Mouse (Mus musculus) liver, embryonic 16.5 days (tissue): ENCODE measurements at regions not wholly inside any gene's neighbourhood (a gene's known extent, or its start where the extent isn't known, plus 50 kb on each side); places are given as distances from the start of the nearest gene placed in this dataset.

Experiments
- ATAC-seq: fragments of 200-750 bp; cut with Nextera tagmentation; 2 replicates; pipeline ENCODE4 v1.8.0; 2017; ENCODE audit warnings: low read depth, mild to moderate bottlenecking, moderate number of reproducible peaks, moderate library complexity
- H3K27ac ChIP-seq: fragments of 300-500 bp; sonication (generic); 2 replicates; pipeline ENCODE4 v1.5.1; 2014; ENCODE audit warnings: mild to moderate bottlenecking, low read length
- H3K27me3 ChIP-seq: fragments of 300-500 bp; sonication (generic); 2 replicates; pipeline ENCODE4 v1.6.1; 2014; ENCODE audit warnings: low read depth, low read length, mixed read lengths; ENCODE audit not compliant: control insufficient read depth, insufficient read depth
- H3K36me3 ChIP-seq: fragments of 300-500 bp; sonication (generic); 2 replicates; pipeline ENCODE4 v1.6.1; 2014; ENCODE audit warnings: mild to moderate bottlenecking; ENCODE audit not compliant: control insufficient read depth, insufficient read depth
- H3K4me1 ChIP-seq: fragments of 300-500 bp; sonication (generic); 2 replicates; pipeline ENCODE4 v1.6.1; 2014; ENCODE audit warnings: low read depth, low read length, mixed read lengths; ENCODE audit not compliant: control insufficient read depth
- H3K4me2 ChIP-seq: fragments of 300-500 bp; sonication (generic); 2 replicates; pipeline ENCODE4 v1.6.1; 2014; ENCODE audit warnings: low read depth, low read length, mixed read lengths
- H3K4me3 ChIP-seq: fragments of 300-500 bp; sonication (generic); 2 replicates; pipeline ENCODE4 v1.5.1; 2014; ENCODE audit warnings: low read depth, mild to moderate bottlenecking, low read length
- H3K9ac ChIP-seq: fragments of 300-500 bp; sonication (generic); 2 replicates; pipeline ENCODE4 v1.6.1; 2014; ENCODE audit warnings: low read depth, low read length
- H3K9me3 ChIP-seq: fragments of 300-500 bp; sonication (generic); replicated peaks from 2 replicates; pipeline ENCODE4 v1.6.1; 2016; ENCODE audit warnings: low read length; ENCODE audit not compliant: control insufficient read depth
- WGBS: fragments of 180-500 bp; shearing (Covaris S2); extraction: QIAGEN DNeasy Blood & Tissue Kit; methylation state at CpG from one replicate; pipeline ENCODE4 v1.1.7; 2014; ENCODE audit not compliant: insufficient replicate concordance; 5-methylcytosine and 5-hydroxymethylcytosine counted together

GRCm38 (mm10) chr9:41849628-41850326, 274.3 kb downstream of the Sorl1 start:
- WGBS = 49% methylated on average over 4 of the region's 4 CpGs

DNA sequence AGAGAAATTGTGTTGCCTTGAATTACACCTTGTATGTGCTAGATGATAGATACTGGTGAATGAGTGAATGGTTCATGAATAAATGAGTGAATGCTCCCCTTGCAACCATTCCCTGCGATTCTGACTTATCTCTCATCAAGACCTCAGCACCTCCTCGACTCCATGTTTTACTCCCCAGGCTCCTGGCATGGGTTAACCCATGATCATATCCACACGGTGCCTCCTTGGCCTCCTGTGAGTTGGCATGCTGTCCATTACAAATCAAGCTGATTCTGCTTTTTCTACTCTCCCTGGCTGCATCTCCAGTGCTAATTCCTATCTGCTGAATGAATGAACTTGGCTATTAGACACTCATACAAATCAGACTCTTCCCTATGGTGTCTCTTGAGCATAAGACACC, 279.5 kb downstream of the Sorl1 start:
- Histone ChIP-seq H3K27ac (no peak overlapping the region), H3K4me3 (no peak overlapping the region), H3K27me3 (no peaks in the 10 kb centered on the region), H3K9ac (no peak overlapping the region), H3K4me1 (no peaks in the 10 kb centered on the region), H3K36me3 (no peaks in the 10 kb centered on the region), H3K4me2 (no peak overlapping the region), H3K9me3 (no peaks in the 10 kb centered on the region)
- WGBS = 61% methylated on average over 3 of the region's 3 CpGs
- no peak for ATAC-seq

More at GRCm38 (mm10) chr9:41849628-41850326, 274.3 kb downstream of the Sorl1 start:
- Histone ChIP-seq H3K27me3 (no peaks in the 10 kb centered on the region), H3K9ac (no peak overlapping the region), H3K4me1 (no peaks in the 10 kb centered on the region), H3K27ac (no peak overlapping the region), H3K36me3 (no peaks in the 10 kb centered on the region), H3K4me3 (no peak overlapping the region), H3K9me3 (no peaks in the 10 kb centered on the region), H3K4me2 (no peak overlapping the region)
- ATAC-seq = no peak

- ATAC-seq = no peak
- WGBS = 49% methylated on average over 11 of the region's 11 CpGs
- no peak overlapping the region for H3K4me3 ChIP-seq
These were observed 289.4 kb downstream of the Sorl1 start for GRCm38 (mm10) chr9:41834487-41835404.

DNA sequence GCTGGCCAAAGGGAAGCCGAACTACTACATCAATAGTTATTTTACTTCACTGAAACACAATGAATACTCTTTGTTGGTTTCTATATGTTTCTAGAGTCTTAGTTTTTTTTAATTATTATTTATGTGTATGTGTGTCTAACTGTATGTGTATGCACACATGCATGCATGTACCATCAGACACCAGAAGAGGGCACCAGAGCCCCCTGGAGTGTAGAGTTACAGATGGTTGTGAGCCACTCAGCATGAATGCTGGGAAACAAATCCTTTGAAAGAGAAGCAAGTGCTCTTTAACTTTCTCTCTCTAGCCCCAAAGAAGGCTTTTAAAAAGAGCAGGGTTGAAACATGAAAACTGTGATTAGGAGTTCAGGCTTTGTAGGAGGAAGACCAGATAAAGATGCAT, 290.7 kb downstream of the Sorl1 start:
- no peaks in the 10 kb centered on the region for H3K9me3 ChIP-seq
- H3K4me1 ChIP-seq = no peaks in the 10 kb centered on the region
- no peaks in the 10 kb centered on the region for H3K36me3 ChIP-seq
- 73% methylated on average over 1 of the region's 1 CpGs for WGBS
- H3K27ac ChIP-seq = no peak overlapping the region
- H3K4me2 ChIP-seq = no peak overlapping the region
- no peak overlapping the region for H3K9ac ChIP-seq
- ATAC-seq = no peak
- no peaks in the 10 kb centered on the region for H3K27me3 ChIP-seq
- no peak overlapping the region for H3K4me3 ChIP-seq

More at GRCm38 (mm10) chr9:41834487-41835404, 289.4 kb downstream of the Sorl1 start:
- no peaks in the 10 kb centered on the region for H3K9me3 ChIP-seq
- no peak overlapping the region for H3K9ac ChIP-seq
- no peaks in the 10 kb centered on the region for H3K36me3 ChIP-seq
- no peaks in the 10 kb centered on the region for H3K27me3 ChIP-seq
- no peaks in the 10 kb centered on the region for H3K4me1 ChIP-seq
- no peak overlapping the region for H3K27ac ChIP-seq
- no peak overlapping the region for H3K4me2 ChIP-seq

GRCm38 (mm10) chr9:41827356-41827755, 296.7 kb downstream of the Sorl1 start:
- H3K27ac ChIP-seq = no peak overlapping the region
- no peak overlapping the region for H3K4me2 ChIP-seq
- ATAC-seq = no peak
- H3K36me3 ChIP-seq = no peaks in the 10 kb centered on the region
- no peaks in the 10 kb centered on the region for H3K27me3 ChIP-seq
- H3K4me3 ChIP-seq = no peak overlapping the region
- 59% methylated on average over 4 of the region's 4 CpGs for WGBS
- H3K9me3 ChIP-seq = no peaks in the 10 kb centered on the region
- no peak overlapping the region for H3K9ac ChIP-seq
- H3K4me1 ChIP-seq = no peaks in the 10 kb centered on the region

- no peaks in the 10 kb centered on the region for H3K9me3 ChIP-seq
- no peak overlapping the region for H3K4me2 ChIP-seq
- ATAC-seq = no peak
- H3K4me3 ChIP-seq = no peak overlapping the region
- H3K4me1 ChIP-seq = no peaks in the 10 kb centered on the region
- no peaks in the 10 kb centered on the region for H3K36me3 ChIP-seq
- 44% methylated on average over 4 of the region's 4 CpGs for WGBS
- no peak overlapping the region for H3K9ac ChIP-seq
- H3K27me3 ChIP-seq = no peaks in the 10 kb centered on the region
- H3K27ac ChIP-seq = no peak overlapping the region
These were observed 302.7 kb downstream of the Sorl1 start for GRCm38 (mm10) chr9:41821401-41821800.

DNA sequence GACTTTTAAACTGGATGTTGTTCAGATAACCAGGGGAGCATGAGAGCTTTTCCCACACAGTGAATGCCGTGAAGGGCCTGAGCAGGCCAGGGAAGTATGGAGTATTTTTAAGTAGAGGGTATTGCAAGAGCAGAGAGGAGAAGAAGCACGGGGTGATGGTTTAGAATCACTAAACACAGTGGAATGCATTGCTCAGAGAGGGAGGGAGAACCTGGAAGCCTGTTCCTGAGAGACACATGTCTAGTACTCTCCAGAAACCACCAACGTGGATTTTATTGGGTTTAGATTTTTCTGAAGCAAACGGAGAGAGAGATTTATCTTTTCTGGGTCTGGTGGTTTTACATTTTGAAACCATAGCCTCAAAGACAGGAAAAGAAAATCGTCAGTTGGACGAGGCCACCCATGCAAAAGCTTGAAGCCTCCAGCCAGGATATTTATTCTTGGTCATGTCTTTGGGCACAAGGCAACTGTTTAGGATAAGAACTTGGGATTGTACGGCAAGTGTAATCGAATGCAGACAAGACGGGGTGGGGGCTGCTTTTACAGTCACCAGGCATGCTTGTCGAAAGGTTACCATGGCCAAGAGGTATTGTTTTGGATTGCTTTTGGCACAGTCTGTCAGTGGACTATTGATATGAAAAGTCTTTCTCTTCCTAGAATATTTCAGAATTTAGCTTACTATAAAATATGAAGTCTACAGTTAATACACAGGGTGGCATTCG, 306.2 kb downstream of the Sorl1 start:
- Histone ChIP-seq H3K4me3 (no peak overlapping the region), H3K36me3 (no peaks in the 10 kb centered on the region), H3K27me3 (no peaks in the 10 kb centered on the region), H3K4me1 (no peaks in the 10 kb centered on the region), H3K27ac (no peak overlapping the region), H3K4me2 (no peak overlapping the region), H3K9me3 (no peaks in the 10 kb centered on the region), H3K9ac (no peak overlapping the region)
- ATAC-seq = no peak
- 50% methylated on average over 11 of the region's 11 CpGs for WGBS

DNA sequence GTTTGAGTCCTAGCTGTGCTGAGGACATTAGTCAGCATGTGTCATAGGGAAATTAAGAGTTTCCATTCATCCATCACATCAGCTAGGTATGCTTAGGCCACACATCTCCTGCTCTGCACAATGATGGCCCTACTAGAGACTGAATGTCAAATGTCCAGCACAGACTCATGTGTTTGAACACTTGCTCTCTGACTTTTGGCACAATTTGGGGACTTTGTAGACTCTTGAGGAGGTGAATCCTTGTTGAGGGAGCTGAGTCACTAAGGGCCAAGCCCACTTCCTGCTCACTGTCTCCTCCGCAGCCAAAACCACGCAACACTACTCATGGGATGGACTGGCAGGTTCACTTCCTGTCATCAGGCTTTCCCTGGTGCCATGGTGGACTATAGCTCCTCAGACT, 308.2 kb downstream of the Sorl1 start:
- ATAC-seq = no peak
- WGBS = 30% methylated on average over 2 of the region's 2 CpGs

More for the DNA sequence above, 308.2 kb downstream of the Sorl1 start:
- H3K36me3 ChIP-seq = no peaks in the 10 kb centered on the region
- H3K27me3 ChIP-seq = no peaks in the 10 kb centered on the region
- no peak overlapping the region for H3K9ac ChIP-seq
- no peak overlapping the region for H3K27ac ChIP-seq
- no peaks in the 10 kb centered on the region for H3K9me3 ChIP-seq
- no peak overlapping the region for H3K4me2 ChIP-seq
- no peak overlapping the region for H3K4me3 ChIP-seq
- no peaks in the 10 kb centered on the region for H3K4me1 ChIP-seq
